Mouse (Mus musculus): Measurements from ENCODE around the gene Bmp2k. TPM values are rescaled to one million over a fixed set of nuclear protein-coding genes. Genes with fewer than 3 reads are reported as not detected.

Bmp2k gene
- total RNA-seq, 2 experiments from 2014 or later = 27.2 to 32.6 TPM

- DNase-seq (ENCODE audit: low spot score in 2 of 2) = no peak
Observed at GRCm38 (mm10) chr5:96969705-96970471, 27.6 kb upstream of the Bmp2k start.

GRCm38 (mm10) chr5:96970472-96970848, 27.0 kb upstream of the Bmp2k start:
- no peak for DNase-seq (ENCODE audit: low spot score in 2 of 2)

- DNase-seq (ENCODE audit: low spot score in 2 of 2) = no peak
Observed at GRCm38 (mm10) chr5:96972474-96973130, 24.9 kb upstream of the Bmp2k start.

GRCm38 (mm10) chr5:96973714-96974113, 23.8 kb upstream of the Bmp2k start:
- DNase-seq (ENCODE audit: low spot score in 2 of 2) = no peak

GRCm38 (mm10) chr5:96974661-96975060, 22.8 kb upstream of the Bmp2k start:
- no peak for DNase-seq (ENCODE audit: low spot score in 2 of 2)

- DNase-seq (ENCODE audit: low spot score in 2 of 2) = no peak
Observed at GRCm38 (mm10) chr5:96975112-96975511, 22.4 kb upstream of the Bmp2k start.

GRCm38 (mm10) chr5:96976150-96976549, 21.3 kb upstream of the Bmp2k start:
- no peak for DNase-seq (ENCODE audit: low spot score in 2 of 2)

GRCm38 (mm10) chr5:96979296-96980007, 18.0 kb upstream of the Bmp2k start:
- no peak for DNase-seq (ENCODE audit: low spot score in 2 of 2)

- DNase-seq (ENCODE audit: low spot score in 2 of 2) = no peak
Observed at GRCm38 (mm10) chr5:96980008-96980634, 17.4 kb upstream of the Bmp2k start.

- no peak for DNase-seq (ENCODE audit: low spot score in 2 of 2)
Observed at GRCm38 (mm10) chr5:96981987-96982386, 15.5 kb upstream of the Bmp2k start.

- DNase-seq (ENCODE audit: low spot score in 2 of 2) = no peak
Observed at GRCm38 (mm10) chr5:96983142-96983541, 14.3 kb upstream of the Bmp2k start.

- no peak for DNase-seq (ENCODE audit: low spot score in 2 of 2)
Observed at GRCm38 (mm10) chr5:96986850-96987249, 10.6 kb upstream of the Bmp2k start.

GRCm38 (mm10) chr5:96988880-96989279, 8.6 kb upstream of the Bmp2k start:
- no peak for DNase-seq (ENCODE audit: low spot score in 2 of 2)

GRCm38 (mm10) chr5:96991156-96991555, 6.3 kb upstream of the Bmp2k start:
- no peak for DNase-seq (ENCODE audit: low spot score in 2 of 2)

- no peak for DNase-seq (ENCODE audit: low spot score in 2 of 2)
Observed at GRCm38 (mm10) chr5:96992651-96993050, 4.8 kb upstream of the Bmp2k start.

- no peak for DNase-seq (ENCODE audit: low spot score in 2 of 2)
Observed at GRCm38 (mm10) chr5:96993057-96993456, 4.4 kb upstream of the Bmp2k start.

GRCm38 (mm10) chr5:96995791-96996190, 1.7 kb upstream of the Bmp2k start:
- no peak for DNase-seq (ENCODE audit: low spot score in 2 of 2)

GRCm38 (mm10) chr5:96996401-96997309, 834 bp upstream of the Bmp2k start:
- peak in 1 of 2 experiments; percentile 39 for DNase-seq (ENCODE audit: low spot score in 2 of 2)

GRCm38 (mm10) chr5:96997802-96998565, 495 bp downstream of the Bmp2k start:
- peak; percentile 65 to 66 for DNase-seq (ENCODE audit: low spot score in 2 of 2)

- DNase-seq (ENCODE audit: low spot score in 2 of 2) = no peak
Observed at GRCm38 (mm10) chr5:96998566-96998907, 1.0 kb downstream of the Bmp2k start.
